Mouse (Mus musculus) ES-Bruce4 (cell line): ENCODE measurements at regions not wholly inside any gene's neighbourhood (a gene's known extent, or its start where the extent isn't known, plus 50 kb on each side); places are given as distances from the start of the nearest gene placed in this dataset.
"Not testable (repeated sequence)": the region's sequence is repeated elsewhere in the genome, so short reads cannot be mapped to it uniquely, and the experiment has no call there.

Source experiments
- CTCF ChIP-seq: IDR thresholded peaks from one replicate; pipeline ENCODE4 v1.8.1; 2011; ENCODE audit warnings: low read depth, low read length
- EP300 ChIP-seq: IDR thresholded peaks from 2 replicates; pipeline ENCODE4 v1.6.1; 2011; ENCODE audit warnings: low read depth, low read length; ENCODE audit not compliant: insufficient read depth
- POLR2A ChIP-seq: IDR thresholded peaks from one replicate; pipeline ENCODE4 v1.8.1; 2011; ENCODE audit warnings: low read length; ENCODE audit not compliant: insufficient read depth

DNA sequence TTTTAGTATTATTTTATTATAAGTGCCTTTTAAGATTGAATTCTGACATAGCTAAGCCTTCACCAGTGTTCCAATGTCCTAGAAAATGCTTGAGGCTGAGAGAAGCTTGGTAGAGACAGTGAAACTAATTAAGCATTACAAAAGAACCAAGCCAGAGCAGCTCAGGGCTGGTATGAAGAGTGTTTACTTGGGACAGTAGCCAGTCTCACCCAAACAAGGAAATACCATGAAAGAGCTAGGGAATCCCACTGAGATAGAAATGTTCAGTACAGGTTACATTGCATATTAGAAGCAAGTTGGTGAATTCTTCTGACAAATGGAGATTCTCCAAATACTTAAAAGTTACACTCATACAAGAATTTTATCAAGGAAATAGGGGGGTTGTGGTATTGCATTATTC is 54.6 kb upstream of the Galnt18 start:
- not testable (repeated sequence) for TF ChIP-seq CTCF, POLR2A, EP300
